Mouse (Mus musculus) lung, postnatal 0 days (tissue): ENCODE results near the gene Apobec3.

Experiments
- CTCF ChIP-seq: IDR thresholded peaks from 2 replicates; pipeline ENCODE4 v1.5.1; 2016; ENCODE audit warnings: antibody characterized with exemption, mild to moderate bottlenecking
- EP300 ChIP-seq: IDR thresholded peaks from 2 replicates; pipeline ENCODE4 v1.6.1; 2016; ENCODE audit warnings: antibody characterized with exemption, mild to moderate bottlenecking, control low read depth

DNA sequence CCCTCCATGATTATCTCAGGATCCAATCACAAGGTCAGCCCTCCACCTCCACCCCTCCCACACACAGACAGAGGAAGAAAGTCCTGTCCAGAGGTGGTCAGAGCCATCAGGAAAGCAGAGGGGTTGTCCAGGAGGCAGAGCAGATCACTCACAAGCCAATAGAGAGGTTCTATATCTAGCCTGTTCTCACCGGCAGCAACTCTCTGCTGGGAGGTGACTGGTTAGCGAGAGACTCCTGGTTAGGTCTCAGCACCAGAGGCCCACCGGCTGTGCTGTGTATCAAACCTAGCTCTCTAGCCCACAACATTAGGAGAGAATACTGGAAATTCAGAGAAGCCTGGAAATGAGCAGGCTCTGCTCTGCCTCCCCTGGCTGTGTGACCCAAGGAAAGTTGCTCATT lies 38.3 kb downstream of the Apobec3 start:
- TF ChIP-seq CTCF (no peak), EP300 (no peak)
